Mouse (Mus musculus) liver, embryonic 16.5 days (tissue): ENCODE measurements around the gene Slc9a6. TPM values are rescaled to one million over a fixed set of nuclear protein-coding genes. Genes with fewer than 3 reads are reported as not detected.

Experiments used
- ATAC-seq: fragments of 200-750 bp; cut with Nextera tagmentation; 2 replicates; pipeline ENCODE4 v1.8.0; 2017; ENCODE audit warnings: low read depth, mild to moderate bottlenecking, moderate number of reproducible peaks, moderate library complexity
- H3K27ac ChIP-seq: fragments of 300-500 bp; sonication (generic); 2 replicates; pipeline ENCODE4 v1.5.1; 2014; ENCODE audit warnings: mild to moderate bottlenecking, low read length
- H3K27me3 ChIP-seq: fragments of 300-500 bp; sonication (generic); 2 replicates; pipeline ENCODE4 v1.6.1; 2014; ENCODE audit warnings: low read depth, low read length, mixed read lengths; ENCODE audit not compliant: control insufficient read depth, insufficient read depth
- H3K36me3 ChIP-seq: fragments of 300-500 bp; sonication (generic); 2 replicates; pipeline ENCODE4 v1.6.1; 2014; ENCODE audit warnings: mild to moderate bottlenecking; ENCODE audit not compliant: control insufficient read depth, insufficient read depth
- H3K4me1 ChIP-seq: fragments of 300-500 bp; sonication (generic); 2 replicates; pipeline ENCODE4 v1.6.1; 2014; ENCODE audit warnings: low read depth, low read length, mixed read lengths; ENCODE audit not compliant: control insufficient read depth
- H3K4me2 ChIP-seq: fragments of 300-500 bp; sonication (generic); 2 replicates; pipeline ENCODE4 v1.6.1; 2014; ENCODE audit warnings: low read depth, low read length, mixed read lengths
- H3K4me3 ChIP-seq: fragments of 300-500 bp; sonication (generic); 2 replicates; pipeline ENCODE4 v1.5.1; 2014; ENCODE audit warnings: low read depth, mild to moderate bottlenecking, low read length
- H3K9ac ChIP-seq: fragments of 300-500 bp; sonication (generic); 2 replicates; pipeline ENCODE4 v1.6.1; 2014; ENCODE audit warnings: low read depth, low read length
- H3K9me3 ChIP-seq: fragments of 300-500 bp; sonication (generic); replicated peaks from 2 replicates; pipeline ENCODE4 v1.6.1; 2016; ENCODE audit warnings: low read length; ENCODE audit not compliant: control insufficient read depth
- WGBS: fragments of 180-500 bp; shearing (Covaris S2); extraction: QIAGEN DNeasy Blood & Tissue Kit; methylation state at CpG from one replicate; pipeline ENCODE4 v1.1.7; 2014; ENCODE audit not compliant: insufficient replicate concordance; 5-methylcytosine and 5-hydroxymethylcytosine counted together
- microRNA-seq: library from miRNA; unstranded; fragments of <30 nt; microRNA quantifications from one replicate; pipeline ENCODE4, GENCODE M21; 2016
- polyA plus RNA-seq: library from polyadenylated mRNA; unstranded; fragments of >200 nt; fragmentation: Nextera tagmentation; extraction: Ambion mirVana; gene quantifications from 2 replicates; pipeline ENCODE4 v1.2.1, GENCODE M21; 2015

The Slc9a6 gene
- polyA plus RNA-seq, 1 experiment from 2014 or later: 3.8 TPM

GRCm38 (mm10) chrX:56703965-56704562 lies 94.5 kb downstream of the Slc9a6 start:
- H3K27ac ChIP-seq: no peak overlapping the region
- H3K27me3 ChIP-seq: no peaks in the 10 kb centered on the region
- no peak overlapping the region for H3K9ac ChIP-seq
- H3K4me3 ChIP-seq: no peak overlapping the region
- H3K9me3 ChIP-seq: no peaks in the 10 kb centered on the region
- WGBS: 67% methylated on average over 8 of the region's 8 CpGs
- no peak overlapping the region for H3K4me2 ChIP-seq
- ATAC-seq: no peak
- no peaks in the 10 kb centered on the region for H3K36me3 ChIP-seq
- no peaks in the 10 kb centered on the region for H3K4me1 ChIP-seq

GRCm38 (mm10) chrX:56708592-56709370 lies 99.2 kb downstream of the Slc9a6 start:
- Histone ChIP-seq H3K4me1 (no peaks in the 10 kb centered on the region), H3K27me3 (no peaks in the 10 kb centered on the region), H3K4me3 (no peak overlapping the region), H3K9me3 (no peaks in the 10 kb centered on the region), H3K9ac (no peak overlapping the region), H3K36me3 (no peaks in the 10 kb centered on the region), H3K27ac (no peak overlapping the region), H3K4me2 (no peak overlapping the region)
- 44% methylated on average over 6 of the region's 6 CpGs for WGBS
- no peak for ATAC-seq

- Histone ChIP-seq H3K9me3 (no peaks in the 10 kb centered on the region), H3K4me3 (no peak overlapping the region), H3K9ac (no peak overlapping the region), H3K4me2 (no peak overlapping the region), H3K4me1 (no peaks in the 10 kb centered on the region), H3K27ac (no peak overlapping the region), H3K36me3 (no peaks in the 10 kb centered on the region), H3K27me3 (no peaks in the 10 kb centered on the region)
- 61% methylated on average over 1 of the region's 1 CpGs for WGBS
- no peak for ATAC-seq
These were observed 101.0 kb downstream of the Slc9a6 start for GRCm38 (mm10) chrX:56710522-56710921.

- no peak overlapping the region for H3K4me2 ChIP-seq
- no peak for ATAC-seq
- 37% methylated on average over 1 of the region's 1 CpGs for WGBS
These were observed 103.1 kb downstream of the Slc9a6 start for GRCm38 (mm10) chrX:56712666-56713065.

More at GRCm38 (mm10) chrX:56712666-56713065, 103.1 kb downstream of the Slc9a6 start:
- Histone ChIP-seq H3K27me3 (no peaks in the 10 kb centered on the region), H3K9me3 (no peaks in the 10 kb centered on the region), H3K36me3 (no peaks in the 10 kb centered on the region), H3K4me3 (no peak overlapping the region), H3K4me1 (no peaks in the 10 kb centered on the region), H3K27ac (no peak overlapping the region), H3K9ac (no peak overlapping the region)

Small RNAs within 50 kb of the gene (microRNA-seq; reads per million reads assigned to microRNA genes)
- 2.5 reads per million, percentile 4 among the genes with 10 or more reads in this experiment for gene Mir5116

Other genes with a start within 250 kb of the Slc9a6 start
- gene Smim10l2a, start 235.2 kb upstream of the Slc9a6 start, polyA plus RNA-seq: 0.32 and 0.45 TPM in 2 replicates
- gene Gm2174, start 161.8 kb upstream of the Slc9a6 start, polyA plus RNA-seq: 0.91 and 1.5 TPM in 2 replicates
- 43.1 and 43.7 TPM in 2 replicates for gene Ints6l, start 154.9 kb upstream of the Slc9a6 start, polyA plus RNA-seq
- gene Gm10477, start 85.0 kb upstream of the Slc9a6 start, polyA plus RNA-seq: not detected in 2 replicates
- gene Gm648, start 60.2 kb upstream of the Slc9a6 start, polyA plus RNA-seq: not detected in 2 replicates
- gene Mmgt1, start 11.7 kb upstream of the Slc9a6 start, polyA plus RNA-seq: 8.4 and 9.0 TPM in 2 replicates
- 17.0 and 24.9 TPM in 2 replicates for gene Fhl1, start 122.0 kb downstream of the Slc9a6 start, polyA plus RNA-seq
- gene Map7d3, start 212.6 kb downstream of the Slc9a6 start, polyA plus RNA-seq: 0.35 TPM in 2 replicates